Mouse (Mus musculus): ENCODE results near the gene Galnt2. TPM values are rescaled to one million over a fixed set of nuclear protein-coding genes. Genes with fewer than 3 reads are reported as not detected.

Galnt2 gene
- polyA plus RNA-seq, 2 experiments = 37.8 to 66.9 TPM

DNA sequence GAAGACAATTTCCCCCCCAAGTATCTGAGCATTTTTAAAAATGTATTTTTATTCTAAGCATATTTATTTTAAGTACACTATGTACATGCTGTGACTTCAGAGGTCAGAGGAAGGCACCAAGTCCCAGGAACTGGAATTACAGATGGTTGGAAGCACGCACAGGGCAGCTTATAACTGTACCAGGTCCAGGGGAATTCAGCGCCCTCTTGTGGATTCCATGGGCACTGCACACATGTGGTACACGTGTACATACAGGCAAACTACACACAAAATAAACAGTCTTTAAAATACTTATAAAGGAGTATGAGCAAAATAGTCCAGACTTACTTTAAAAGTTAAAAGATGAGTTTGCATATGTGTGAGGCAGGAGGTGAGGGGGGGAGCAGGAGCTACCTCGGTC, 162.7 kb downstream of the Galnt2 start:
- Histone ChIP-seq H3K4me3 (replicated peaks; ENCODE audit: low read length) (no peak overlapping the region), H3K27me3 (ENCODE audit: control insufficient read depth, insufficient read depth, low read length) (no peaks in the 10 kb centered on the region), H3K4me2 (replicated peaks; ENCODE audit: low read depth, low read length, severe bottlenecking) (no peak overlapping the region), H3K27ac (replicated peaks; ENCODE audit: low read depth, low read length) (no peak overlapping the region), H3K9ac (ENCODE audit: low read depth, low read length, severe bottlenecking) (no peak overlapping the region), H3K36me3 (ENCODE audit: control insufficient read depth, insufficient read depth, low read length) (no peaks in the 10 kb centered on the region), H3K9me3 (ENCODE audit: control insufficient read depth, low read length) (no peaks in the 10 kb centered on the region), H3K4me1 (ENCODE audit: control insufficient read depth, insufficient read depth, low read length) (peaks cover 3% of the 10 kb centered on the region; the same call in 1 of the 2 replicates)
- 89% methylated on average over 4 of the region's 4 CpGs for WGBS
- DNase-seq (ENCODE audit: low spot score) (no peak), ATAC-seq (ENCODE audit: low FRiP score, low read depth) (no peak)
- no peak for TF ChIP-seq POLR2A (IDR thresholded peaks at IDR 0.05; ENCODE audit: borderline replicate concordance, extremely low read depth, insufficient read depth, insufficient read length)

DNA sequence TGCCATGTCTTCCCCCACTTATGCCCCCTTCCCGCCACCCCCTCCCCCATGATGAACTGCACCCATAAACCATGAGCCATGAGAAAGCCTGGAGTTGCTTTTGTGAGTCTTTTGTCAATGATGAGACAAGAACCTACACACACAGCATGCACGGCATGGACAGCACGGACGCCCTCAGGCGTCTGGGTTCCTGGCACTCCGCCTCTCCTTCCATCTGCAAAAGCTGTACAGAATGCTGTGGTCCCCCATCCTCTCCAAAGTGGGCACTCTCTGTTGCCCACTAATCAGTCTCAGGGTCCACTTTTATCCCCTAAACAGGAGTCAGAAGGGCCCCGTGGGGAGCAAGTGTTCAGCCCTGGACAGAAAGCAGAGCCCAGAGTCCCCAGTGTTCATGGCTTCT, 163.8 kb downstream of the Galnt2 start:
- H3K9me3 ChIP-seq (ENCODE audit: control insufficient read depth, low read length) = no peaks in the 10 kb centered on the region
- H3K4me3 ChIP-seq (replicated peaks; ENCODE audit: low read length) = no peak overlapping the region
- no peaks in the 10 kb centered on the region for H3K36me3 ChIP-seq (ENCODE audit: control insufficient read depth, insufficient read depth, low read length)
- no peak for DNase-seq (ENCODE audit: low spot score)
- H3K4me1 ChIP-seq (ENCODE audit: control insufficient read depth, insufficient read depth, low read length) = peaks cover 3% of the 10 kb centered on the region; the same call in 1 of the 2 replicates
- no peak for ATAC-seq (ENCODE audit: low FRiP score, low read depth)
- WGBS = 76% methylated on average over 7 of the region's 7 CpGs
- no peak overlapping the region for H3K4me2 ChIP-seq (replicated peaks; ENCODE audit: low read depth, low read length, severe bottlenecking)
- H3K9ac ChIP-seq (ENCODE audit: low read depth, low read length, severe bottlenecking) = no peak overlapping the region
- H3K27ac ChIP-seq (replicated peaks; ENCODE audit: low read depth, low read length) = no peak overlapping the region
- TF ChIP-seq POLR2A (IDR thresholded peaks at IDR 0.05; ENCODE audit: borderline replicate concordance, extremely low read depth, insufficient read depth, insufficient read length) = no peak
- H3K27me3 ChIP-seq (ENCODE audit: control insufficient read depth, insufficient read depth, low read length) = no peaks in the 10 kb centered on the region

Other genes starting within 250 kb of the Galnt2 start
- gene Abcb10, start 248.3 kb upstream of the Galnt2 start, polyA plus RNA-seq (2012; rRNA removed) = 14.0 and 15.4 TPM in 2 replicates
- gene Abcb10, start 248.3 kb upstream of the Galnt2 start, polyA plus RNA-seq (2014; fragmentation: Nextera tagmentation; extraction: Ambion mirVana) = 19.2 and 20.9 TPM in 2 replicates
- 38.8 and 49.3 TPM in 2 replicates for gene Taf5l, start 210.0 kb upstream of the Galnt2 start, polyA plus RNA-seq (2012; rRNA removed)
- gene Taf5l, start 210.0 kb upstream of the Galnt2 start, polyA plus RNA-seq (2014; fragmentation: Nextera tagmentation; extraction: Ambion mirVana) = 48.8 and 49.6 TPM in 2 replicates
- gene Urb2, start 209.9 kb upstream of the Galnt2 start, polyA plus RNA-seq (2012; rRNA removed) = 11.9 and 12.4 TPM in 2 replicates
- 6.7 and 7.2 TPM in 2 replicates for gene Urb2, start 209.9 kb upstream of the Galnt2 start, polyA plus RNA-seq (2014; fragmentation: Nextera tagmentation; extraction: Ambion mirVana)
- gene Pgbd5, start 208.3 kb downstream of the Galnt2 start, polyA plus RNA-seq (2012; rRNA removed) = 8.0 and 10.7 TPM in 2 replicates
- 3.9 and 5.1 TPM in 2 replicates for gene Pgbd5, start 208.3 kb downstream of the Galnt2 start, polyA plus RNA-seq (2014; fragmentation: Nextera tagmentation; extraction: Ambion mirVana)